Mouse (Mus musculus): ENCODE results near the gene Mllt3.

DNA sequence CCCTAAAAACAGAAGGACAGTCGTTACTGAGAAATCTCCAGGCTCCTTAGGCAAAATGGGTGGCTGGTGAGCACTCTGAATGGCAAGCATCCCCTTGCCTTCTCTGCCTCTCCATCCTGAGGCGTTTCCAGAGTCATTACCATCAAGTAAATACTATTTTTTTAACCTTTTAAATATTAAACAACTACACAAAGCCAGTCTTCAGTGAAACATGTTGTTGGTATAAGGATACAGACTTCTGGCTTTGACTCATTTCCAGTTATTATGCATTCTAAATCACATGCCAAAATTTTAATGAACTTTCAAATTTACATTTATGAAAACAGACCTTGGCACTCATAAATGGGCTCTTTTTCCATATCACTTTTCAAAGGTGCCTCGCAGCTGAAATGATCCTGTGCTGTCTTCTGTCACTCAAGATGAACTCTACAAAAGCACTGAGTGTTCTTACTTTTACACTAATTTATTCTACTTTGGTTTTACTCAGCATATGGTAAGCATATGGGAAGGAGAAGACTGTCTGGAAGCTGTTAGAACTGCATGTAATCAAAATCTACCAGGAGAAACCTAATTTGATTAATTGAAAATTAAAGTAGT is 104.5 kb downstream of the Mllt3 start:
- TF ChIP-seq CTCF (IDR thresholded peaks at IDR 0.05; ENCODE audit: extremely low read depth, insufficient read length, insufficient replicate concordance, low read depth, low read length) (no peak), POLR2A (IDR thresholded peaks at IDR 0.05; ENCODE audit: low read depth, low read length) (no peak)
